In genomic region chr7:17027588-17028343, GRCm38 (mm10) we compare ENCODE assay signal across 8 mouse cellular contexts. TPM values are rescaled to one million over a fixed set of nuclear protein-coding genes. Genes with fewer than 3 reads are reported as not detected.
DNase-seq lines count a peak whose midpoint lies in the region; ATAC-seq and TF ChIP-seq lines count a peak whose summit lies in the region.

Gene Ppp5c, minus strand, starts transcription at chr7:17027924.

- H3K9me3 ChIP-seq in embryonic facial prominence, embryonic 15.5 days (replicated peaks) = no peaks in the 10 kb centered on the region
- H3K9me3 ChIP-seq in kidney, embryonic 14.5 days (ENCODE audit: control insufficient read depth, low read length) = no peaks in the 10 kb centered on the region
- no peaks in the 10 kb centered on the region for H3K9me3 ChIP-seq in limb, embryonic 15.5 days

- peaks cover 28% of the 10 kb centered on the region for H3K36me3 ChIP-seq in embryonic facial prominence, embryonic 15.5 days
- H3K36me3 ChIP-seq in kidney, embryonic 14.5 days (ENCODE audit: control insufficient read depth, insufficient read depth, low read length) = peaks cover 18% of the 10 kb centered on the region; the same call in 1 of the 2 replicates
- H3K36me3 ChIP-seq in limb, embryonic 15.5 days = peaks cover 41% of the 10 kb centered on the region

- H3K4me1 ChIP-seq in bone marrow, adult 2 months (ENCODE audit: control insufficient read depth, insufficient read depth, low read length) = peaks cover 15% of the 10 kb centered on the region
- H3K4me1 ChIP-seq in embryonic facial prominence, embryonic 15.5 days = peaks cover 37% of the 10 kb centered on the region
- H3K4me1 ChIP-seq in kidney, embryonic 14.5 days (ENCODE audit: control insufficient read depth, insufficient read depth, low read length) = peaks cover 28% of the 10 kb centered on the region
- H3K4me1 ChIP-seq in limb, embryonic 15.5 days = peaks cover 39% of the 10 kb centered on the region

- no peaks in the 10 kb centered on the region for H3K27me3 ChIP-seq in embryonic facial prominence, embryonic 15.5 days
- H3K27me3 ChIP-seq in kidney, embryonic 14.5 days (ENCODE audit: control insufficient read depth, insufficient read depth, low read length) = no peaks in the 10 kb centered on the region
- H3K27me3 ChIP-seq in limb, embryonic 15.5 days = no peaks in the 10 kb centered on the region

- peak within 1 kb of the TSS; percentile 75 for H3K4me2 ChIP-seq in embryonic facial prominence, embryonic 15.5 days (replicated peaks)
- peak within 1 kb of the TSS; percentile 75 for H3K4me2 ChIP-seq in kidney, embryonic 14.5 days (replicated peaks; ENCODE audit: low read depth, low read length)
- peak within 1 kb of the TSS; percentile 66 for H3K4me2 ChIP-seq in limb, embryonic 15.5 days

- 0 out of 2 replicates have a peak, but pooled peaks have one; percentile 38 for TF ChIP-seq POLR2A in bone marrow, adult 2 months (IDR thresholded peaks at IDR 0.05; ENCODE audit: borderline replicate concordance, control insufficient read depth, low read depth, low read length)

- no peak for TF ChIP-seq CTCF in bone marrow, adult 2 months (IDR thresholded peaks at IDR 0.05; ENCODE audit: control insufficient read depth, insufficient read depth, low read length)

- peak; percentile 75 for ATAC-seq in embryonic facial prominence, embryonic 15.5 days (ENCODE audit: insufficient number of reproducible peaks, low FRiP score, low TSS enrichment, low read depth)
- peak; percentile 89 for ATAC-seq in kidney, embryonic 14.5 days (ENCODE audit: low FRiP score, low TSS enrichment)
- ATAC-seq in limb, embryonic 15.5 days (ENCODE audit: insufficient number of reproducible peaks, low FRiP score, low TSS enrichment, low read depth) = peak; percentile 73

- peak within 1 kb of the TSS; percentile 86 for H3K4me3 ChIP-seq in bone marrow, adult 2 months (replicated peaks; ENCODE audit: control insufficient read depth, low read depth, low read length)
- H3K4me3 ChIP-seq in embryonic facial prominence, embryonic 15.5 days (replicated peaks) = peak within 1 kb of the TSS; percentile 88
- H3K4me3 ChIP-seq in kidney, embryonic 14.5 days (ENCODE audit: low read length) = peak within 1 kb of the TSS; percentile 72
- peak within 1 kb of the TSS; percentile 80 for H3K4me3 ChIP-seq in limb, embryonic 15.5 days

- H3K27ac ChIP-seq in bone marrow, adult 2 months (ENCODE audit: control insufficient read depth, insufficient read depth, low read depth, low read length, poor library complexity) = peak within 1 kb of the TSS; percentile 74
- H3K27ac ChIP-seq in embryonic facial prominence, embryonic 15.5 days (replicated peaks) = peak within 1 kb of the TSS; percentile 92
- H3K27ac ChIP-seq in kidney, embryonic 14.5 days (ENCODE audit: low read depth, low read length) = peak within 1 kb of the TSS; percentile 75
- H3K27ac ChIP-seq in limb, embryonic 15.5 days = peak within 1 kb of the TSS; percentile 85

- under 1% methylated on average over 58 of the region's 58 CpGs for WGBS in bone marrow, adult 2 months
- under 1% methylated on average over 54 of the region's 58 CpGs for WGBS in embryonic facial prominence, embryonic 15.5 days
- under 1% methylated on average over 53 of the region's 58 CpGs for WGBS in kidney, embryonic 14.5 days
- under 1% methylated on average over 53 of the region's 58 CpGs for WGBS in limb, embryonic 15.5 days

- peak; percentile 93 for DNase-seq in 416B (ENCODE audit: low read depth)
- DNase-seq in heart, adult 9 months (ENCODE audit: low spot score in 2 of 2) = peak; percentile 89 to 92
- peak; percentile 40 to 65 for DNase-seq in monocyte, adult 2 months (ENCODE audit: low read depth in 1 of 2, low spot score in 2 of 2)
- DNase-seq in spleen, postnatal 36 days (ENCODE audit: low spot score in 2 of 2) = peak; percentile 83 to 87

- H3K9ac ChIP-seq in embryonic facial prominence, embryonic 15.5 days = peak within 1 kb of the TSS; percentile 90
- peak within 1 kb of the TSS; percentile 79 for H3K9ac ChIP-seq in kidney, embryonic 14.5 days (ENCODE audit: low read depth, low read length)
- peak within 1 kb of the TSS; percentile 78 for H3K9ac ChIP-seq in limb, embryonic 15.5 days

RNA-seq across cellular contexts. Expression of gene Ppp5c, which starts in this region (rescaled TPM):
- polyA plus RNA-seq in bone marrow, adult 2 months (2011; ENCODE audit: insufficient read depth, insufficient read length, low replicate concordance, missing spikeins) = 30.6 and 70.5 TPM in 2 replicates
- polyA plus RNA-seq in embryonic facial prominence, embryonic 15.5 days (2015; fragmentation: Nextera tagmentation; extraction: Ambion mirVana) = 112 and 113 TPM in 2 replicates
- polyA plus RNA-seq in kidney, embryonic 14.5 days (2014; fragmentation: Nextera tagmentation; extraction: Ambion mirVana) = 103 and 115 TPM in 2 replicates
- 101 and 115 TPM in 2 replicates for polyA plus RNA-seq in limb, embryonic 15.5 days (2015; fragmentation: Nextera tagmentation; extraction: Ambion mirVana)

Comparison
In these comparisons a context has a peak if more than half of its experiments do, and no peak if none do; other contexts are left out.
1. Peak in every context shown above with its lines: DNase-seq, ATAC-seq, H3K4me3 ChIP-seq and H3K27ac ChIP-seq.